Mouse (Mus musculus) kidney, adult 2 months (tissue): Measurements from ENCODE around the gene Appl2.

ENCODE experiments used
- CTCF ChIP-seq: fragments of 200-500 bp; conservative IDR thresholded peaks from 2 replicates; pipeline ENCODE4 v1.5.1; 2011; ENCODE audit warnings: low read depth, mild to moderate bottlenecking, control low read depth, low read length, moderate library complexity, mixed read lengths; ENCODE audit not compliant: insufficient read depth, insufficient read length
- POLR2A ChIP-seq: fragments of 200-500 bp; IDR thresholded peaks from one replicate; pipeline ENCODE4 v1.6.1; 2011; ENCODE audit warnings: low read depth, low read length, control low read depth

DNA sequence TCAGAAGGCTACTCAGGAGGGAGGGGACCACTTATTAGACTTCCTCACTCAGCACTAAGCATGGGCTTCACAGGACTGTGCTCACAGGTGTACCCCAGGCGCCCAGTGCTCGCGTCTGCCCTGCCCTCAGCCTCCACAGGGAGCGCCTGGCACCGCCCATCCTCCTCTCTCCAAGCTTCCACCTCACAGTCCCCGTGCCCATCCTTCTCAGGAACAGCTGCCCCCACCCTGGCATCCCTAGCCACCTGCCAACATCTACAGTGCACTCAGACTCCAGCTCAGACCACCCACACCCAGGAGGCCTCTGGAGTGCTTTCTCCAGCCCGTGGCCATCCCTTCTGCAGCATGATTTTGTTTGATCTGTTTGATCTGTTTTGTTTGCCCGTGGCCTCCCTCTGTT lies 24.5 kb downstream of the Appl2 start:
- no peak for TF ChIP-seq POLR2A
- no peak for TF ChIP-seq CTCF
